Mouse (Mus musculus) lung, adult 18-20 months (tissue): ENCODE results near the gene Trpm3.

ENCODE experiments used
- DNase-seq, 2 experiments: peaks; one replicate each; pipeline ENCODE4 v3.0.0; 2022; ENCODE audit warnings: mixed read lengths in 2 of 2

The Trpm3 gene

GRCm38 (mm10) chr19:22518508-22518907, 379.7 kb downstream of the Trpm3 start:
- DNase-seq, result no peak

GRCm38 (mm10) chr19:22527944-22528343, 389.1 kb downstream of the Trpm3 start:
- DNase-seq, result no peak

- DNase-seq, result no peak
Observed at GRCm38 (mm10) chr19:22542990-22543709, 404.3 kb downstream of the Trpm3 start.

GRCm38 (mm10) chr19:22552179-22552578, 413.3 kb downstream of the Trpm3 start:
- DNase-seq, result peak; percentile 20 to 23

GRCm38 (mm10) chr19:22554421-22554941, 415.6 kb downstream of the Trpm3 start:
- peak in 1 of 2 experiments; percentile 3 for DNase-seq

GRCm38 (mm10) chr19:22572396-22572795, 433.6 kb downstream of the Trpm3 start:
- DNase-seq, result no peak

GRCm38 (mm10) chr19:22572849-22573248, 434.0 kb downstream of the Trpm3 start:
- DNase-seq, result no peak

- no peak for DNase-seq
Observed at GRCm38 (mm10) chr19:22582120-22582745, 443.4 kb downstream of the Trpm3 start.

GRCm38 (mm10) chr19:22594492-22594891, 455.6 kb downstream of the Trpm3 start:
- DNase-seq, result no peak

- no peak for DNase-seq
Observed at GRCm38 (mm10) chr19:22595246-22595645, 456.4 kb downstream of the Trpm3 start.

- DNase-seq, result no peak
Observed at GRCm38 (mm10) chr19:22596715-22597114, 457.9 kb downstream of the Trpm3 start.

GRCm38 (mm10) chr19:22604322-22604721, 465.5 kb downstream of the Trpm3 start:
- no peak for DNase-seq

- DNase-seq, result no peak
Observed at GRCm38 (mm10) chr19:22607985-22608684, 469.3 kb downstream of the Trpm3 start.

- no peak for DNase-seq
Observed at GRCm38 (mm10) chr19:22611621-22612020, 472.8 kb downstream of the Trpm3 start.

GRCm38 (mm10) chr19:22615367-22615766, 476.5 kb downstream of the Trpm3 start:
- no peak for DNase-seq

GRCm38 (mm10) chr19:22624801-22625513, 486.1 kb downstream of the Trpm3 start:
- no peak for DNase-seq

GRCm38 (mm10) chr19:22628878-22629277, 490.0 kb downstream of the Trpm3 start:
- no peak for DNase-seq

GRCm38 (mm10) chr19:22631316-22631715, 492.5 kb downstream of the Trpm3 start:
- DNase-seq, result no peak

- no peak for DNase-seq
Observed at GRCm38 (mm10) chr19:22635635-22636034, 496.8 kb downstream of the Trpm3 start.

- DNase-seq, result no peak
Observed at GRCm38 (mm10) chr19:22637786-22638185, 498.9 kb downstream of the Trpm3 start.

- no peak for DNase-seq
Observed at GRCm38 (mm10) chr19:22638394-22638954, 499.6 kb downstream of the Trpm3 start.

- no peak for DNase-seq
Observed at GRCm38 (mm10) chr19:22642124-22642523, 503.3 kb downstream of the Trpm3 start.
